ENCODE assay signal across 8 mouse cellular contexts in genomic region chrX:20920844-20921364, GRCm38 (mm10). TPM values are rescaled to one million over a fixed set of nuclear protein-coding genes. Genes with fewer than 3 reads are reported as not detected.
DNase-seq lines count a peak whose midpoint lies in the region; ATAC-seq lines count a peak whose summit lies in the region.

TSS of gene Syn1 (minus strand) at chrX:20921004.

- H3K4me3 ChIP-seq in hindbrain, embryonic 15.5 days, result peak within 1 kb of the TSS; percentile 66

- no peaks in the 10 kb centered on the region for H3K36me3 ChIP-seq in hindbrain, embryonic 15.5 days

- H3K4me1 ChIP-seq in hindbrain, embryonic 15.5 days (replicated peaks), result peaks cover 17% of the 10 kb centered on the region

- H3K27me3 ChIP-seq in hindbrain, embryonic 15.5 days, result no peaks in the 10 kb centered on the region

- WGBS in hindbrain, embryonic 15.5 days, result 29% methylated on average over 38 of the region's 44 CpGs

- peak within 1 kb of the TSS; percentile 84 for H3K27ac ChIP-seq in hindbrain, embryonic 15.5 days (replicated peaks)

- peak; percentile 97 for ATAC-seq in hindbrain, embryonic 15.5 days (ENCODE audit: low FRiP score, low read depth)

- peak; percentile 92 for DNase-seq in NIH3T3 (ENCODE audit: low read depth)
- peak; percentile 89 to 93 for DNase-seq in cerebellum, postnatal 10 days
- DNase-seq in frontal cortex, postnatal 36 days (ENCODE audit: low spot score in 2 of 2), result peak; percentile 81 to 84
- peak; percentile 80 to 87 for DNase-seq in layer of hippocampus, postnatal 36 days
- peak; percentile 77 for DNase-seq in lung, postnatal 25 days (ENCODE audit: low spot score)
- DNase-seq in retina, adult 2 months (ENCODE audit: low read depth, low spot score), result peak; percentile 73
- DNase-seq in thymus, postnatal 25 days, result peak; percentile 66

- peak within 1 kb of the TSS; percentile 55 for H3K4me2 ChIP-seq in hindbrain, embryonic 15.5 days

- peak within 1 kb of the TSS; percentile 65 for H3K9ac ChIP-seq in hindbrain, embryonic 15.5 days

- no peaks in the 10 kb centered on the region for H3K9me3 ChIP-seq in hindbrain, embryonic 15.5 days

RNA-seq across cellular contexts. Expression of gene Syn1, which starts in this region (rescaled TPM):
- polyA plus RNA-seq in hindbrain, embryonic 15.5 days (2015; fragmentation: Nextera tagmentation; extraction: Ambion mirVana), result 83.1 and 117 TPM in 2 replicates
- 100 to 1,000 TPM; 444 to 469 TPM for total RNA-seq in layer of hippocampus, postnatal 36 days (2021)

Comparison
In these comparisons a context has a peak if more than half of its experiments do, and no peak if none do; other contexts are left out.
1. Peak in every context shown above with its lines: DNase-seq, ATAC-seq, H3K4me3 ChIP-seq and H3K27ac ChIP-seq.